Mouse (Mus musculus): ENCODE results near the gene Slc25a30.
"Not testable (repeated sequence)": the region's sequence is repeated elsewhere in the genome, so short reads cannot be mapped to it uniquely, and the experiment has no call there.

Gene Slc25a30

DNA sequence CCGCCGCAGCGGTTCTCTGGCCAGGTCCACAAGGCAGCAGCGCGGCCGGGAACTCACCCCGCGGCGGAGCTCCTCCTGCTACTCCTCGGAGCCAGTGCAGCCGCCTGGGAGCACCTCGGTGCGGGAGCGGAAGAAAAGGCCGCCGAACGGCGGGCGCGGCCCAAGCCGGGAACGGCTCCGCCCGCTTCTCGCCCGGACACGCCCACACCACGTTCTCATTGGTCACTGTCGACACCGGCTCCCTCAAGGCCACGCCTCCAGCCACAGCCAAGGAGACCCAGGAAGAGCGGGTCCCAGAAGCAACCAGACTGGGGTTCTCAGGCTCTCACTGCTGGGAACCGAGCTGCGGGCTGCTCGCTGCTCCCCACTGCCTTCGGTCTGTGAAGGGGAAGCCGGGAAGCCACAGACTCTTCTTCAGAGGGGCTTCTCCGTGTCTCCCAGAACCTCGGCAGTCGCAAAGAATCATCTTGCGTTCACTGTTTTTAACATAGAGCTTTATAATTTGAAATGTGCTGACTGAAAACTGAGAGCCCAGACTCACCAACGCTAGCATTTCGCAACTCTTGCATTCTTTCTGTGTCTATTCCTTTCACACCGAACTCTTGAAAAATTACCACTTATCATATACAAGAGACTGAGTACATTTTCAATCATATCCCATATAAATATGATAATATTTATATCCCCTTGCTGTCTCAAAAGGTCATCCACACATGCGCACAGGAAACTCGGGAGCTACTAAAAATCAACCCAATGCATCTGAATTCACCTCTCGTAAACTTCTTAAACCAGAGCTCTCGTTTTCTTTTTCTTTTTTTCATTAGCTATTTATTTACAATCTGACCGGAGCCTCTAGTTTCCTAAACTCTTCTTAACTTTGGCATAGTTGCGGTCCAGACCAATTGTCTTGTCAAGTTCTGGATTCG, at the start of gene Slc25a30:
Slc25a30 (minus strand) TSS at position 170 of the 926 bp plus-strand sequence.
- peak; percentile 94 for DNase-seq (ENCODE audit: low read depth, low spot score)

- peak; percentile 26 for DNase-seq (ENCODE audit: low read depth, low spot score)
These were observed 49.7 kb upstream of the Slc25a30 start for GRCm38 (mm10) chr14:75836579-75836978.

GRCm38 (mm10) chr14:75834739-75835381, 48.0 kb upstream of the Slc25a30 start:
- peak; percentile 86 for DNase-seq (ENCODE audit: low read depth, low spot score)

DNA sequence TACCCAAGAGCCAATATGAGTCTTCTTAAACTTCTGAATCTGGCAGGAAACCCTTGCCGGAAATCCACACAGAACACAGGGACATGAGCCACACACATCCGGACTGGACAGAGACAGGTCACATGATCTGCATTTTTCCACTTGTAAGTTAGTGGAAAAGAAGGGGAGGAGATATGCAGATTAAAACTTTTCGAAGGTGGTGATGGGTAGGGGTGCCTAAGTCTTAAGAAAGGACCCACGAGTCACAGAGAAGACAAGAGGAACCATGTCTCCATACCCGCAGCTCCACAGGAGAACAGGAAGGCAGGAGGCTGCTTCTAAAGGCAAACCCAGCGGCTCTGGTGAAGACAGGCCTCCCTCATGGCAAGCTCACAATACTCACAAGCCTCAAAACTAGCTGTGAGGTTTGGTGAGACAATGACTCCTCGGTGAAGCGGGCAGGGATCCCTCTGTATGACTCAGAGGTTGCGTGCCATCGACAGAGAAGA, 47.5 kb upstream of the Slc25a30 start:
- DNase-seq (ENCODE audit: low read depth, low spot score) = peak; percentile 88

GRCm38 (mm10) chr14:75833546-75834250, 46.9 kb upstream of the Slc25a30 start:
- peak; percentile 20 for DNase-seq (ENCODE audit: low read depth, low spot score)

DNA sequence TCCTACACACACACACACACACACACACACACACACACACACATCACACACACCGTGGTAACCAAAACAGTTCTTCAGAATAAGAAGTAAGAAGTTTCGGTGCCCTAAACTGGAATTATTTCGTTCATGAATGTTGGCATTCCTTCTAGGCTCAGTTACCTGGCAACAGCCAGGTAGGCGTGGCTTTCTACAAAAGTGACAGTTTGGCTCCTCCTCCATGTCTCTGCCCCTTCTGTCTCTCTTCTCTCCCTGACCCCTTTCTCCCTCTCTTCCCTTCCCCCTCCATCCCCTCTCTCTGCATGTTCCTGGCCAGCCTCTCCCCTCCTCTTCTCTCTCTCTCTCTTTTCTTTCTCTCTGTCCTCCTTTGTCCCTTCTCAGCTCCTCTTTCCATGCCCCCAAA, 46.1 kb upstream of the Slc25a30 start:
- no peak for DNase-seq (ENCODE audit: low read depth, low spot score)

DNA sequence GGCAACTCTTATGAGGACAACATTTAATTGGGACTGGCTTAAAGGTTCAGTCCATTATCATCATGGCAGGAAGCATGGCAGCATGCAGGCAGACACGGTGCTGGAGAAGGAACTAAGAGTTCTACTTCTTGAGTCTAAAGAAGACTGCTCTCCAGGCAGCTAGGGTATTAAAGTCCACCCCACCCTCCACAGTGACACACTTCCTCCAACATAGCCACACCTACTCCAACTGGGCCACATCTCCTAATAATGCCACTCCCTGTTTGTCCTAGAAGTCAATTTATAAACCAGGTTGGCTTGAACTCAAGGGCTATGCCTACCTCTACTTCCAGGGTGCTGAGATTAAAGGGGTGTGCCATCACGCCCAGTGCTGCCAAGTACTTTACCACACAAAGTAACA, 45.2 kb upstream of the Slc25a30 start:
- DNase-seq (ENCODE audit: low read depth, low spot score) = peak; percentile 32

GRCm38 (mm10) chr14:75829817-75830216, 43.0 kb upstream of the Slc25a30 start:
- not testable (repeated sequence) for DNase-seq (ENCODE audit: low read depth, low spot score)

DNA sequence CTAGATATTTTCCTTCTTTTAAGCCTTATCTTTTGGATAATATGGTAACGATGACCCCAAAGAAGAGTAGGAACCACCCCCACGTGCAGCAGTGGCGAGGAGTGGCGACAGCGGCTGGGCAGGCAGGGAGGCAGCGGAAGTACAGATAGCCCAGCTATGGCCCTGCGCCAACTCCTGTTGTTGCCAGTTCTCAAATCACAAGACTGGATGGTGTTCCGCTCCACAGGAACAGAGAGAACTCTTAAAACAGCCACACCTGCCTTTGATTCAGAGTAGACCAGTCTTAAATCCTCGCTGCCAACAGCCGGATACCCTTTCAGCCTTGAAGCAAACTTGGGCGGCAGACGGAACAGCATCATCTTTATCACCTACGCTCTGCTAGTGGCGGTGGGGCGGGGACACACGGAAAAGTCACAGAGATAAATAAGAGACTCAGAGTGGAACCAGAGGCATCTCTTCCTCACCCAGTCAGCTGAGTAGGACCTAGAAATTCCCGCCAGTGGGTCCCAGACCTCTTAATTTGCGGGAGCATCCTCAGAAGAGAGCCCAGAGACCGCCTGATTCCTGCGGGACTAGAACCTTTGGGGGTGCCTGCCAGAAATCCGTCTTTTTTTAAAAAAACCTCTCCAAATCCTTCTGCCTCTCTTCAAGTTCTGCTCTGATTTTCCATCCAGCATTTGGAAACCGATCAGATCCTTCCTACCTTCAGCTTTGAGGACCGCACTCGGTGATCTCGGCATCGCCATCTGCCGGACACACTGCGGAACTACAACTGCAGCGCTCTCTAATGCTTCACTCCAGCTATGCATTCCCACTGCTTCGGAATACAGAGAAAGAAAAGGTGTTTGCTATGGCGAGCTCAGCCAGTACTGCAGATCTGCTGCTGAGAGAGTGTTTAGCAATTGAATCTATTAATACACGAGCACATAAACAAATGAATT, 42.3 kb upstream of the Slc25a30 start:
- peak; percentile 70 for DNase-seq (ENCODE audit: low read depth, low spot score)

DNA sequence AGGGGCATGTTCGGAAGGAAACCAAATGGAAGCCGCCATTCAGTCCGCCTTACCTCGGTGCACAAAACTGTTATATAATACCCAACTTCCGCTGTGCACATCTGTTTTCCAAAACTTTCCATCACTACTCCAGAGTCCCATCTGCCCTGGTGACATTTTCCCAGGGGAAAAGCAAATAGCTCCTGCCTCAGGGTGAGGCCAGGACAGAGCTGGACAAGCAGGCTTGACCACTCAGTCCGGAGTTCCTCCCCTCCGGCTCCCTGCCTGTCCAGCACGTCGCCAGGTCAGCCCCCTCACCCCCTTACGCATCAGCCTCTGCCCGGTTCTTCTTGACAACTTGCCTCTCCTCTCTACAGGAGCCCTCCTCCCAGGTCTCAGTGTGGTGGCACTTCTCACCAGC, 41.4 kb upstream of the Slc25a30 start:
- no peak for DNase-seq (ENCODE audit: low read depth, low spot score)

- no peak for DNase-seq (ENCODE audit: low read depth, low spot score)
These were observed 40.1 kb upstream of the Slc25a30 start for GRCm38 (mm10) chr14:75826851-75827410.

GRCm38 (mm10) chr14:75820007-75820406, 33.2 kb upstream of the Slc25a30 start:
- DNase-seq (ENCODE audit: low read depth, low spot score) = no peak

GRCm38 (mm10) chr14:75819341-75819740, 32.5 kb upstream of the Slc25a30 start:
- no peak for DNase-seq (ENCODE audit: low read depth, low spot score)

- no peak for DNase-seq (ENCODE audit: low read depth, low spot score)
These were observed 31.7 kb upstream of the Slc25a30 start for GRCm38 (mm10) chr14:75818528-75818927.

- DNase-seq (ENCODE audit: low read depth, low spot score) = no peak
These were observed 23.1 kb upstream of the Slc25a30 start for GRCm38 (mm10) chr14:75809931-75810330.

DNA sequence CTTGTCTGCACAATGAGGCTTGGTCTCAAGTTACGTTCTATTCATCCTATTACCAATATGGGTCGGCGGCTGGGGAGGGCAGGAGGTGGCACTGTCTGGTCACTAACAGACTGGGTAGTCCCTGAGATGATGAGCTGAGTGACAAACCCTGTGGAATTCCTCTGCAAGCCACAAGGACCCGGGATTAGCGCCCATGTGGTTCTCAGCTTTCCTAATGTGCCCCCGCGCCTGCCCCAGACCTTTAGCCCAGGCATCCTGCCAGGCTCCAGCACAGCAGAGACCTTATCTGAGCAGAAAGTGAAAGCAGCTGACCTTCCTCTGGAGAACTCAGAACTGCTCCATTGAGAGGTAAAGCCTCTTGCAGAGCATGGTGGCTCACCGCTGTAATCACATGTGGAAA, 21.0 kb upstream of the Slc25a30 start:
- DNase-seq (ENCODE audit: low read depth, low spot score) = no peak

DNA sequence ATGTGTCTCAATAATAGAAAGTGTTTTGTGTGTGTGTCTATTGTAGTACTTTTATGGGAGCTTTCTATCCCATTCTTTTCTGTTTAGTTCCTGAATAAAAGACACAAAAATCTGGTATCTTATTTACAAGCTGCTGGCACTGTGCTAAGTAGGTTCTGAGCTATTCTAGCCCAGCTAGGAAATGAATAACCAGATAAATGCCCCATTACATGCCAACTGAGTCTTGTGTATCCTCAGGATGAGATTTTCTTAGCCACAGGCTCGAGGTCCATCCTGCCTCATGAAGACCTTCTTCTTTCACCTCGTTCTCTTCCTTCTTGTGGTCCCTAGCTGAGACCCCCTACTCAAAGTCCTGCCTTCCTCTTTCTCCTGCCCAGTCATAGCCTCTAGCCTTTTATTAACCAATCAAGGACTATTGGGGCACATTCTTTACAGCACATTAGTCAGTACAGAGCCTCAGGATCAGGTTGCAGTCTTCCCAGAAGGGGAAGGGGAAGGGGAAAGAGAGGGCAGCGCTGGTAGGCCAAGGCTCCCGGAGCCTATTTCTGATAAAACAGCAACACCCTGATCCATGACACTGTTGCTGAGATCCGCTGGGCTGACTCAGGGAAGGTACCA, 11.0 kb upstream of the Slc25a30 start:
- no peak for DNase-seq (ENCODE audit: low read depth, low spot score)

DNA sequence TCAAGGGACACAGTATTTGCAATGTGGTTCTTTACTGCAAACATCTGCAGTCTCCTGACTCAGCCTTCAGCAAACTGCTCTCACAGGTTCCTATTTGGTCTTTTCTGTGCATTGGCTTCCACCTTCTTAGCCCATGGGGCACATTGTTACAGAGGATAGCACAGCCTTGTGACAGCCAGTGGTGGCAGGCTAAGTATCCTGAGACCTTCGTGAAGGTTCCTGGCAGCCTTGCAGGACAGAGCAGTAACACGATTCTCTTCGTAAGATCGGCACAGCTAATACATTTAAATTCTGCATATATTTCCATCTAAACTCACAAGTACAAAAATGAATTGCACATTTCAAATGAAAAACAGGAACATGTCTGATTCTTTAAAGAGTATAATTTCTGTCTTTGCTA, 9.1 kb upstream of the Slc25a30 start:
- DNase-seq (ENCODE audit: low read depth, low spot score) = no peak

GRCm38 (mm10) chr14:75794726-75795125, 7.9 kb upstream of the Slc25a30 start:
- DNase-seq (ENCODE audit: low read depth, low spot score) = no peak

DNA sequence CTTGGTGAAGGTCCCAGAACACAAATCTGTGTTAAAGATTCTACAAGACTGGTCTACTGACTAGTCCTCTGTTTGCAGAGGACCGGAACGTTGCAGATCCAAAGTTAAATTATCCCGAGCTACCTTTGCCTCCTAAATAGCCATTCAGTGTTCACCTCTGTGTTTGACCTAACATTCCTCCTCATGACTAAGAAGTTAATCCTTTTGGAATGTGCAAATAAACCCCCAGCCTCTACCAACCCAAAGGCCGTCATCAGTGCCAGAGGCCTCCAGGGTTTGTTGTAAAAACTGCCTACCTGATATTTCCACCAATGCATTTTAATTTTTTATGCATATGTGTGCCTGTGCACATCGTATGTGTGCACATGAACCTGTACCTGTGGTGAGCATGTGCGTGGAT, 7.5 kb upstream of the Slc25a30 start:
- DNase-seq (ENCODE audit: low read depth, low spot score) = no peak

Measured in A20 (cell line).